Mouse (Mus musculus) hindbrain, embryonic 10.5 days (tissue): ENCODE data around the gene Bud31. TPM values are rescaled to one million over a fixed set of nuclear protein-coding genes. Genes with fewer than 3 reads are reported as not detected.
"Not testable (repeated sequence)": the region's sequence is repeated elsewhere in the genome, so short reads cannot be mapped to it uniquely, and the experiment has no call there.

Source experiments
- DNase-seq: peaks from one replicate; pipeline ENCODE4 v3.0.0-alpha.2; 2017; ENCODE audit warnings: low spot score
- H3K27ac ChIP-seq: fragments of 300-500 bp; sonication (generic); 2 replicates; pipeline ENCODE4 v1.5.1; 2016; ENCODE audit warnings: mild to moderate bottlenecking, moderate library complexity
- H3K27me3 ChIP-seq: fragments of 300-500 bp; sonication (generic); 2 replicates; pipeline ENCODE4 v1.6.1; 2016; ENCODE audit warnings: mild to moderate bottlenecking; ENCODE audit not compliant: poor library complexity, insufficient read depth, severe bottlenecking
- H3K36me3 ChIP-seq: fragments of 300-500 bp; sonication (generic); 2 replicates; pipeline ENCODE4 v1.6.1; 2016; ENCODE audit warnings: mild to moderate bottlenecking, moderate library complexity
- H3K4me1 ChIP-seq: fragments of 300-500 bp; sonication (generic); replicated peaks from 2 replicates; pipeline ENCODE4 v1.6.1; 2016; ENCODE audit warnings: mild to moderate bottlenecking
- H3K4me3 ChIP-seq: fragments of 300-500 bp; sonication (generic); 2 replicates; pipeline ENCODE4 v1.5.1; 2016; ENCODE audit warnings: mild to moderate bottlenecking, moderate library complexity
- H3K9me3 ChIP-seq: fragments of 300-500 bp; sonication (generic); 2 replicates; pipeline ENCODE4 v1.6.1; 2016; ENCODE audit warnings: mild to moderate bottlenecking, moderate library complexity
- WGBS: fragments of 180-500 bp; shearing (Covaris S2); methylation state at CpG from one replicate; pipeline ENCODE4 v1.1.7; 2016; 5-methylcytosine and 5-hydroxymethylcytosine counted together
- polyA plus RNA-seq: library from polyadenylated mRNA; unstranded; fragments of >200 nt; fragmentation: Nextera tagmentation; extraction: Ambion mirVana; gene quantifications from 2 replicates; pipeline ENCODE4 v1.2.1, GENCODE M21; 2016

Gene Bud31
- 244 and 266 TPM in 2 replicates for polyA plus RNA-seq

GRCm38 (mm10) chr5:145139571-145140519 lies at the start of gene Bud31, which contains the start of gene Pdap1:
Gene Bud31, plus strand, starts transcription at chr5:145140362.
Gene Pdap1, minus strand, starts transcription at chr5:145140238.
- DNase-seq = peak; percentile 93
- H3K27me3 ChIP-seq = no peaks in the 10 kb centered on the region
- WGBS = under 1% methylated on average over 84 of the region's 84 CpGs
- H3K4me3 ChIP-seq = peak within 1 kb of the TSS; percentile 99
- H3K4me1 ChIP-seq = peaks cover 28% of the 10 kb centered on the region
- H3K36me3 ChIP-seq = peaks cover 64% of the 10 kb centered on the region
- peak within 1 kb of the TSS; percentile 99 for H3K27ac ChIP-seq
- H3K9me3 ChIP-seq = no peaks in the 10 kb centered on the region

GRCm38 (mm10) chr5:145096195-145096594 lies 44.0 kb upstream of the Bud31 start:
- H3K4me1 ChIP-seq = no peaks in the 10 kb centered on the region
- H3K36me3 ChIP-seq = peaks cover 99% of the 10 kb centered on the region
- no peaks in the 10 kb centered on the region for H3K27me3 ChIP-seq
- H3K27ac ChIP-seq = no peak overlapping the region
- no peak for DNase-seq
- no peak overlapping the region for H3K4me3 ChIP-seq
- 92% methylated on average over 4 of the region's 4 CpGs for WGBS
- no peaks in the 10 kb centered on the region for H3K9me3 ChIP-seq

GRCm38 (mm10) chr5:145098340-145098821 lies 41.8 kb upstream of the Bud31 start:
- peaks cover 99% of the 10 kb centered on the region for H3K36me3 ChIP-seq
- no peaks in the 10 kb centered on the region for H3K9me3 ChIP-seq
- no peak overlapping the region for H3K4me3 ChIP-seq
- no peaks in the 10 kb centered on the region for H3K4me1 ChIP-seq
- WGBS = 95% methylated on average over 10 of the region's 10 CpGs
- DNase-seq = no peak
- no peak overlapping the region for H3K27ac ChIP-seq
- no peaks in the 10 kb centered on the region for H3K27me3 ChIP-seq

GRCm38 (mm10) chr5:145100960-145101359 lies 39.2 kb upstream of the Bud31 start:
- no peak overlapping the region for H3K27ac ChIP-seq
- no peaks in the 10 kb centered on the region for H3K9me3 ChIP-seq
- no peak for DNase-seq
- H3K4me3 ChIP-seq = no peak overlapping the region
- 96% methylated on average over 9 of the region's 9 CpGs for WGBS
- peaks cover 99% of the 10 kb centered on the region for H3K36me3 ChIP-seq
- no peaks in the 10 kb centered on the region for H3K27me3 ChIP-seq
- no peaks in the 10 kb centered on the region for H3K4me1 ChIP-seq

- H3K4me1 ChIP-seq, H3K4me3 ChIP-seq, H3K27me3 ChIP-seq, H3K27ac ChIP-seq, H3K9me3 ChIP-seq, DNase-seq: not testable (repeated sequence)
- H3K36me3 ChIP-seq = peaks cover 99% of the 10 kb centered on the region
- 95% methylated on average over 11 of the region's 11 CpGs for WGBS
Measured at GRCm38 (mm10) chr5:145101451-145101850, 38.7 kb upstream of the Bud31 start.

- Histone ChIP-seq H3K4me3 (no peak overlapping the region), H3K27ac (no peak overlapping the region), H3K27me3 (no peaks in the 10 kb centered on the region), H3K36me3 (peaks cover 99% of the 10 kb centered on the region), H3K9me3 (no peaks in the 10 kb centered on the region), H3K4me1 (no peaks in the 10 kb centered on the region)
- WGBS = 93% methylated on average over 4 of the region's 4 CpGs
- no peak for DNase-seq
Measured at GRCm38 (mm10) chr5:145102706-145103105, 37.5 kb upstream of the Bud31 start.

GRCm38 (mm10) chr5:145104328-145104727 lies 35.8 kb upstream of the Bud31 start:
- WGBS = 85% methylated on average over 9 of the region's 9 CpGs
- DNase-seq = no peak
- Histone ChIP-seq H3K9me3 (no peaks in the 10 kb centered on the region), H3K4me1 (no peaks in the 10 kb centered on the region), H3K27ac (no peak overlapping the region), H3K27me3 (no peaks in the 10 kb centered on the region), H3K36me3 (peaks cover 100% of the 10 kb centered on the region), H3K4me3 (no peak overlapping the region)

GRCm38 (mm10) chr5:145105694-145106275 lies 34.4 kb upstream of the Bud31 start:
- no peak for DNase-seq
- 93% methylated on average over 9 of the region's 9 CpGs for WGBS
- Histone ChIP-seq H3K36me3 (peaks cover 100% of the 10 kb centered on the region), H3K9me3 (no peaks in the 10 kb centered on the region), H3K27me3 (no peaks in the 10 kb centered on the region), H3K4me3 (no peak overlapping the region), H3K4me1 (no peaks in the 10 kb centered on the region), H3K27ac (no peak overlapping the region)

- no peaks in the 10 kb centered on the region for H3K9me3 ChIP-seq
- H3K27me3 ChIP-seq = peaks cover 22% of the 10 kb centered on the region
- 86% methylated on average over 6 of the region's 6 CpGs for WGBS
- H3K4me3 ChIP-seq = no peak overlapping the region
- no peak for DNase-seq
- peaks cover 60% of the 10 kb centered on the region for H3K36me3 ChIP-seq
- H3K4me1 ChIP-seq = peaks cover 15% of the 10 kb centered on the region
- H3K27ac ChIP-seq = no peak overlapping the region
Measured at GRCm38 (mm10) chr5:145110401-145110800, 29.8 kb upstream of the Bud31 start.

- Histone ChIP-seq H3K36me3 (peaks cover 39% of the 10 kb centered on the region), H3K27ac (no peak overlapping the region), H3K4me1 (peaks cover 15% of the 10 kb centered on the region), H3K9me3 (no peaks in the 10 kb centered on the region), H3K4me3 (no peak overlapping the region), H3K27me3 (peaks cover 26% of the 10 kb centered on the region)
- DNase-seq = no peak
- WGBS = 82% methylated on average over 8 of the region's 8 CpGs
Measured at GRCm38 (mm10) chr5:145112566-145112965, 27.6 kb upstream of the Bud31 start.

GRCm38 (mm10) chr5:145113416-145113815 lies 26.7 kb upstream of the Bud31 start:
- Histone ChIP-seq H3K4me1 (peaks cover 15% of the 10 kb centered on the region), H3K27ac (no peak overlapping the region), H3K36me3 (peaks cover 30% of the 10 kb centered on the region), H3K27me3 (peaks cover 26% of the 10 kb centered on the region), H3K4me3 (peak overlapping the region; percentile 64), H3K9me3 (no peaks in the 10 kb centered on the region)
- 55% methylated on average over 2 of the region's 2 CpGs for WGBS
- no peak for DNase-seq

GRCm38 (mm10) chr5:145114071-145114605 lies 26.0 kb upstream of the Bud31 start, which contains the start of gene Arpc1b:
Gene Arpc1b, plus strand, starts transcription at chr5:145114215.
- DNase-seq = peak; percentile 56
- WGBS = under 1% methylated on average over 42 of the region's 53 CpGs
- peaks cover 15% of the 10 kb centered on the region for H3K4me1 ChIP-seq
- peak within 1 kb of the TSS; percentile 81 for H3K27ac ChIP-seq
- peaks cover under 1% of the 10 kb centered on the region; the same call in 1 of the 2 replicates for H3K9me3 ChIP-seq
- H3K27me3 ChIP-seq = peaks cover 26% of the 10 kb centered on the region
- peaks cover 23% of the 10 kb centered on the region for H3K36me3 ChIP-seq
- H3K4me3 ChIP-seq = peak within 1 kb of the TSS; percentile 64
